Mouse (Mus musculus) neural tube, embryonic 12.5 days (tissue): Measurements from ENCODE around the gene Sytl3. TPM values are rescaled to one million over a fixed set of nuclear protein-coding genes. Genes with fewer than 3 reads are reported as not detected.

Source experiments
- ATAC-seq: fragments of 200-750 bp; cut with Nextera tagmentation; 2 replicates; pipeline ENCODE4 v1.8.0; 2017; ENCODE audit warnings: low read depth, mild to moderate bottlenecking, moderate TSS enrichment, moderate library complexity; ENCODE audit not compliant: low FRiP score
- H3K27ac ChIP-seq: fragments of 300-500 bp; sonication (generic); 2 replicates; pipeline ENCODE4 v1.5.1; 2016
- H3K27me3 ChIP-seq: fragments of 300-500 bp; sonication (generic); replicated peaks from 2 replicates; pipeline ENCODE4 v1.6.1; 2016; ENCODE audit warnings: mild to moderate bottlenecking
- H3K36me3 ChIP-seq: fragments of 300-500 bp; sonication (generic); 2 replicates; pipeline ENCODE4 v1.6.1; 2016; ENCODE audit warnings: mild to moderate bottlenecking
- H3K4me1 ChIP-seq: fragments of 300-500 bp; sonication (generic); 2 replicates; pipeline ENCODE4 v1.6.1; 2016
- H3K4me2 ChIP-seq: fragments of 300-500 bp; sonication (generic); replicated peaks from 2 replicates; pipeline ENCODE4 v1.6.1; 2016; ENCODE audit warnings: mild to moderate bottlenecking
- H3K4me3 ChIP-seq: fragments of 300-500 bp; sonication (generic); 2 replicates; pipeline ENCODE4 v1.5.1; 2016
- H3K9ac ChIP-seq: fragments of 300-500 bp; sonication (generic); 2 replicates; pipeline ENCODE4 v1.6.1; 2016; ENCODE audit warnings: mild to moderate bottlenecking
- H3K9me3 ChIP-seq: fragments of 300-500 bp; sonication (generic); 2 replicates; pipeline ENCODE4 v1.6.1; 2016; ENCODE audit warnings: mild to moderate bottlenecking
- WGBS: fragments of 180-500 bp; shearing (Covaris S2); methylation state at CpG from one replicate; pipeline ENCODE4 v1.1.7; 2016; 5-methylcytosine and 5-hydroxymethylcytosine counted together
- polyA plus RNA-seq: library from polyadenylated mRNA; unstranded; fragments of >200 nt; fragmentation: Nextera tagmentation; extraction: Ambion mirVana; gene quantifications from 2 replicates; pipeline ENCODE4 v1.2.1, GENCODE M21; 2016

The Sytl3 gene
- polyA plus RNA-seq, 1 experiment from 2014 or later, result 0.16 TPM

DNA sequence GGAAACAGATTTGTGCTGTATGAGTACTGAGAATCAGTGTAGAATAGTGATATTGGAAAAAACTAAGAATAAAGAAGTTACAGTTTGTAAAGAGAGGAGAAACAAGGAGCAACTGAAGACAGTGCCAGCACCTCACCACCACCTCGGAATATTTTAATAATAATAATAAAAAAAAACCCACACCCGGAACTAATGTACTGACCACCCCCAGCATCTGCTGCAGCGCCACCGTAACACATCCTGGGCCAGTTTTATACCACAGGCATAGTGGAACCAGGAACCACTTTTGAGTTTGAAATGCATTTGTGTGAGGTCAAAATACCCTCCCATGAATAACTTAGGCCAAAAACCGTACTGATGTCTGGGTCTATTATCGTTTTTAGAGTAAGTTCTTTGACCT lies 122.4 kb downstream of the Sytl3 start:
- H3K27ac ChIP-seq, result no peak overlapping the region
- H3K36me3 ChIP-seq, result no peaks in the 10 kb centered on the region
- no peaks in the 10 kb centered on the region for H3K9me3 ChIP-seq
- peak overlapping the region; percentile 94 for H3K4me2 ChIP-seq
- ATAC-seq, result no peak
- H3K4me3 ChIP-seq, result peak overlapping the region; percentile 25
- no peak overlapping the region for H3K9ac ChIP-seq
- peaks cover 5% of the 10 kb centered on the region for H3K27me3 ChIP-seq
- WGBS, result 43% methylated on average over 6 of the region's 6 CpGs
- H3K4me1 ChIP-seq, result peaks cover 39% of the 10 kb centered on the region

DNA sequence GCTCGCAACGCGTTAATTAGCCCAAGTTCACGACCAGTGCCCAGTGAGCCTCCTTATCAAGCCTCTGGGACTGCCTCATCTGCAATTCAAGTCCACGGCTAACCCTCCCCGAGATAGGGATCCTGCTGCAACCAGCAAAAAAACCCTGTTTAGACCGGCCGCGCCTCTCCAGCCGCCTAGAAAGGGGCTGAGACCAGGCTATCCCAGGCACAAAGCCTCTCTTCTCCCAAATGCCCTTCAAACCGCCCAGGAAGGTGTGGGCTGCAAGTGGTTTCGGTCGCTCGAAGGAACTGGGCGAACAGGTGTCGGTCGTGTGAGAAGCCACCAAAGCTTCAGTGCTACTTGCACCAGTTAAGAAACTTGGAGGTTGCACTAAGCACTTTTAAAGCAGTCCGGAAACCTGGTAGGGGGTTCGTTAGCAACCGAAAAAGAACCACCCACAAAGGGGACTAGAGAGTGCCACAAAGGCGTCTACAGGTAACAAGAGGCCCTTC lies 123.2 kb downstream of the Sytl3 start:
- peaks cover 5% of the 10 kb centered on the region for H3K27me3 ChIP-seq
- H3K4me1 ChIP-seq, result peaks cover 34% of the 10 kb centered on the region
- H3K36me3 ChIP-seq, result no peaks in the 10 kb centered on the region
- WGBS, result under 1% methylated on average over 21 of the region's 21 CpGs
- peak overlapping the region; percentile 63 for H3K4me3 ChIP-seq
- ATAC-seq, result no peak
- no peaks in the 10 kb centered on the region for H3K9me3 ChIP-seq
- peak overlapping the region; percentile 78 for H3K9ac ChIP-seq
- no peak overlapping the region for H3K27ac ChIP-seq
- H3K4me2 ChIP-seq, result peak overlapping the region; percentile 94

DNA sequence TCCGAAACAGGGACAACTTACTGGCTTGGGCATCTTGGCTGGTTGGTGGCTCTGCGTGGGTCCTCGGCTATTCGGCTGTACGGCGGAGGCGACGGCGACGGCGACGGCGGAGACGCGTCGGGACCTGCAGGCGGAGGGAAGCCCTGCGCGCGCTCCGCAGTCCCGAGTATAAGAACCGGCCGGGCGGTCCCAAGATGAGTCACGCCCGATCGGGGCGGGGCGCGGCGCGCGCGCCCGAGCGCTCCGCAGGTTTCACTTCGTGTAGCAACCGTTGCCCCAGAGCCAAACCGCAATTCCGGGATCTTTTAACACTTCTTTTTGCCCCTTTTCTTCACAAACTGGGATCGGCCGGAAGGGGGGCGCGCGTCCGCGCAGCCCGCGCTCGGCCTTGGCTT lies 123.7 kb downstream of the Sytl3 start, which contains the start of gene Ezr:
Gene Ezr (minus strand): TSS at position 174 of the 395 bp plus-strand sequence.
- ATAC-seq, result peak; percentile 79
- Histone ChIP-seq H3K9me3 (no peaks in the 10 kb centered on the region), H3K36me3 (no peaks in the 10 kb centered on the region), H3K4me2 (peak within 1 kb of the TSS; percentile 94), H3K4me1 (peaks cover 32% of the 10 kb centered on the region), H3K27ac (no peak within 1 kb of the TSS), H3K9ac (peak within 1 kb of the TSS; percentile 78), H3K4me3 (peak within 1 kb of the TSS; percentile 63), H3K27me3 (peaks cover 5% of the 10 kb centered on the region)
- WGBS, result under 1% methylated on average over 52 of the region's 52 CpGs

DNA sequence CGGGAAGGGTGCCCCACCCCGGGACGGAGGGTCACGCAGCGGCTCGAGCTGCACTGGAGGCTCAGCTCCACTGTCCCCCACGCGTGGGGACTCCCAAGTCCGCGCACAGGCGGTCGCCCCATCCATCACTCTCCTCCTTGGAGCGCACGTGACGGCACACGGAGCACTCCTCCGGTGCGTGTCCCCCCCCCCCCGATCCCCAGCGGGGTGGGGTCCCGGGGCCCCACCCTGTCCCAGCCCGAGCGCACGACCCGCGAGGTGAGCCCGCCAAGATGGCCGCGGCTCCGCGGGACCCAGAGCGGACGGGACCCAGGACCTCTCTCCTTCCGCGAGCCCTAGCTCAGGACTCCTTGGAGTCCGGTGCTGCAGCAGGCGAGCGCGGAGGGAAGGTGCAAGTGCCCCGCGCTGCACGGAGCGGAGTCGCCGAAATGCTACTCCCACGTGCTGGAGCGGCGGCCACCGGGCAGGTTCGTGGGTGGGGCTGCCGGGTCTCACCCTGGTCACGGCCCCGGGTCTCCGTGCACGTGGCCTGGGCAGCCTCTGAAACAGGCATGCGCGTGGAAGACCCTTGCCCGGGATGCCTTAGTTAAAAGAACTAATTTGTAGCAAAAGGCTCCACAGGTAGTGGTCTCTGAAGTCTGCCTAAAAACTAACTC lies 124.2 kb downstream of the Sytl3 start:
- H3K36me3 ChIP-seq, result no peaks in the 10 kb centered on the region
- no peak overlapping the region for H3K27ac ChIP-seq
- H3K4me1 ChIP-seq, result peaks cover 28% of the 10 kb centered on the region
- under 1% methylated on average over 56 of the region's 58 CpGs for WGBS
- peak overlapping the region; percentile 78 for H3K9ac ChIP-seq
- H3K9me3 ChIP-seq, result no peaks in the 10 kb centered on the region
- peaks cover 5% of the 10 kb centered on the region for H3K27me3 ChIP-seq
- peak; percentile 73 for ATAC-seq
- peak overlapping the region; percentile 63 for H3K4me3 ChIP-seq
- peak overlapping the region; percentile 94 for H3K4me2 ChIP-seq

DNA sequence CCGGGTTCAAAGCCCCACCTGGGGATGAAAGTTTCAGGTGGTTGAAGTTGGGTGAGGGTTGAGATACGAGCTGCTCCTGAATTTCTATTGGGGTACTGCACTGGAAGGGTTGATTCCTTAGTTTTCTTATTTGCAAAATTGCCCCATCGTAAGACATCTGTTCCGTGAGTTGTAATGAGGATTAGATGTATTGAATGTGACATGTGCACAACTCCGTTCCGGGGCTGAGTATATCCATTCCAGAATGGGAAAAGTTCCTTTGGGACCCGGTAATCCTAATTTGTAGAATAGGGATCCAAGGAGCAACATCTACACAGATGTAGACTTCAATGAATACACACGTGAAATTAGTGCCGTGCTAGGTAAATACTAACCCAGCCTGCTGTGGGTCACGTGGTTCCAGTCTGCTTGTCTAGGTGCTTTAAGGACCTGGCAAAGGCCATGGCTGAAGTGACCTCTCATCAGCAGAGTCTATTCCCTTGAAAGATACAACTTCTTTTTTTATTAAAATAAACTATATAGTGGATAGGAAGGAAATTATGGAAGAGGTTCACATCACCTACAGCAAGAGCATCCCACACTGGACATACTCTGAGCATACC lies 125.0 kb downstream of the Sytl3 start:
- H3K9me3 ChIP-seq, result no peaks in the 10 kb centered on the region
- WGBS, result 55% methylated on average over 10 of the region's 10 CpGs
- no peak overlapping the region for H3K27ac ChIP-seq
- H3K4me1 ChIP-seq, result peaks cover 22% of the 10 kb centered on the region
- no peak overlapping the region for H3K9ac ChIP-seq
- H3K27me3 ChIP-seq, result peaks cover 5% of the 10 kb centered on the region
- peak overlapping the region; percentile 94 for H3K4me2 ChIP-seq
- ATAC-seq, result no peak
- no peak overlapping the region for H3K4me3 ChIP-seq
- no peaks in the 10 kb centered on the region for H3K36me3 ChIP-seq

DNA sequence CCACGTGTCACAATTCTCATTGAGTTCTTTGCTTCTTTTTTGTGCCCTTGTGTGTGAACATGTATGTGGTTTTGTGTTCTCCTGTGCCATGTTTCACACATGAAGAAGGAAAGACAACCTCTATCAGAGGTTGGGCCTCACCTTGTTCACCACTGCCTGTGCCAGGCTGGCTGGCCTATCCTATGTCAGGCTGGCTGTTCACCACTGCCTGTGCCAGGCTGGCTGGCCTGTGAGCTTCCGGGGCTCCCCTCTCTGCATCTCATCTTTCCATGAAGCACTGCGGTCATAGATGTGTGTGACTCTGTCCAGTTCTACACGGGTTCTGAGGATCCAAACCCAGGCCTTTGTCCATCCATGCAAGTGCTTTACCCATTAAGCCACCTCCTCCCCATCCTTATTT lies 128.3 kb downstream of the Sytl3 start:
- no peak overlapping the region for H3K27ac ChIP-seq
- H3K9me3 ChIP-seq, result no peaks in the 10 kb centered on the region
- 84% methylated on average over 4 of the region's 4 CpGs for WGBS
- no peak for ATAC-seq
- no peak overlapping the region for H3K9ac ChIP-seq
- no peaks in the 10 kb centered on the region for H3K36me3 ChIP-seq
- H3K4me1 ChIP-seq, result peaks cover 3% of the 10 kb centered on the region
- H3K4me3 ChIP-seq, result no peak overlapping the region
- no peak overlapping the region for H3K4me2 ChIP-seq
- peaks cover 2% of the 10 kb centered on the region for H3K27me3 ChIP-seq

Other genes with a start within 250 kb of the Sytl3 start
- gene Dynlt1b, start 229.0 kb upstream of the Sytl3 start, polyA plus RNA-seq, result 1,085 and 1,139 TPM in 2 replicates
- gene Dynlt1c, start 57.4 kb upstream of the Sytl3 start, polyA plus RNA-seq, result 61.0 and 78.0 TPM in 2 replicates
- 345 and 348 TPM in 2 replicates for gene Dynlt1f, start 3.2 kb upstream of the Sytl3 start, polyA plus RNA-seq
- gene Ezr, start 123.7 kb downstream of the Sytl3 start, polyA plus RNA-seq, result 67.1 and 87.8 TPM in 2 replicates